Comparison of ENCODE assay signal across 21 mouse cellular contexts in the genomic region with DNA sequence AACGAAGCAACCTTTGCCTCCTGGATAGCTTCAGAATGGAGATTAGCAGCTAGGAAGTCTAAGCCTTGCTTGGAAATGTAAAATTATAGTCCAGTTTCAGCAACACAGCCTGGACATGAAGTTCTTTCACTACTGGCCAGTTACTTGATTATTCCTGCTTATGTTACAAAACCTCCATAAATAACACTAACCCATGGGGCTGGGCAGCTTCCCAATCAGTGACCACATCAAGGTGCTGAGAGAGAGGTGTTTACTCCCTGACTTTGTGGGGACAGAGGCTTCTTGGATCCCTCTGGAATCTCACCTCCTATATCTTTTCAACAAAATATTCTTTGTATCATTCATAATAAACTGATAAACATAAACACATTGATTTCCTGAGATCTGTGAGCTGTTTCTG.
"Had no signal": no experiment of that assay in that cellular context is flagged by ENCODE, and none has a peak within 500 bp of the region (broad histone marks: within the 10 kb centered on the region; RNA-seq: fewer than 3 reads in every experiment).

No protein-coding gene starts in this region.

- H3K27ac ChIP-seq: heart, embryonic 10.5 days; hindbrain, embryonic 10.5 days; hindbrain, embryonic 12.5 days; hindbrain, embryonic 14.5 days; intestine, embryonic 15.5 days; layer of hippocampus, adult 2 months; limb, embryonic 13.5 days; limb, embryonic 15.5 days; liver, embryonic 12.5 days; liver, embryonic 14.5 days had no signal

- H3K4me3 ChIP-seq: heart, embryonic 10.5 days; heart, embryonic 12.5 days; hindbrain, embryonic 10.5 days; hindbrain, embryonic 12.5 days; intestine, embryonic 15.5 days; layer of hippocampus, adult 2 months; limb, embryonic 13.5 days; limb, embryonic 15.5 days; liver, embryonic 12.5 days had no signal

- DNase-seq: heart, adult 18-20 months; heart, postnatal 10 days; heart, postnatal 4 days; kidney, adult 18-20 months; kidney, adult 8-10 months; kidney, postnatal 10 days; kidney, postnatal 25 days; kidney, postnatal 4 days; layer of hippocampus, postnatal 36 days; left cerebral cortex, postnatal 4 days had no signal
